Mouse (Mus musculus): ENCODE data around the gene Pank2.

GRCm38 (mm10) chr2:131265056-131265455 lies 2.8 kb downstream of the Pank2 start:
- TF ChIP-seq EP300 (IDR thresholded peaks at IDR 0.05; ENCODE audit: low read depth in 1 of 2, low read length in 2 of 2) (no peak), POLR2A (IDR thresholded peaks at IDR 0.05; ENCODE audit: control insufficient read depth in 1 of 2, insufficient read depth in 1 of 2, low read depth in 1 of 2, low read length in 2 of 2, poor library complexity in 1 of 2) (no peak), ZMIZ1 (IDR thresholded peaks at IDR 0.05; ENCODE audit: low read depth, low read length) (no peak), KAT2A (conservative IDR thresholded peaks at IDR 0.05; ENCODE audit: low read depth, low read length) (no peak), CTCF (IDR thresholded peaks at IDR 0.05 in 2 of 3, conservative IDR thresholded peaks at IDR 0.05 in 1 of 3; ENCODE audit: control insufficient read depth in 1 of 3, insufficient read depth in 1 of 3, low read depth in 2 of 3, low read length in 3 of 3, poor library complexity in 1 of 3, severe bottlenecking in 1 of 3) (no peak), HCFC1 (IDR thresholded peaks at IDR 0.05; ENCODE audit: low read depth, low read length) (no peak), ZC3H11A (IDR thresholded peaks at IDR 0.05; ENCODE audit: low read depth, low read length) (no peak), GATA1 (IDR thresholded peaks at IDR 0.05; ENCODE audit: low read depth, low read length) (no peak), ZKSCAN1 (IDR thresholded peaks at IDR 0.05; ENCODE audit: low read depth, low read length) (no peak), TBP (IDR thresholded peaks at IDR 0.05; ENCODE audit: low read depth, low read length) (no peak), JUND (IDR thresholded peaks at IDR 0.05; ENCODE audit: low read depth, low read length) (no peak)
